Comparison of ENCODE assay signal across 5 mouse cellular contexts in the genomic region with DNA sequence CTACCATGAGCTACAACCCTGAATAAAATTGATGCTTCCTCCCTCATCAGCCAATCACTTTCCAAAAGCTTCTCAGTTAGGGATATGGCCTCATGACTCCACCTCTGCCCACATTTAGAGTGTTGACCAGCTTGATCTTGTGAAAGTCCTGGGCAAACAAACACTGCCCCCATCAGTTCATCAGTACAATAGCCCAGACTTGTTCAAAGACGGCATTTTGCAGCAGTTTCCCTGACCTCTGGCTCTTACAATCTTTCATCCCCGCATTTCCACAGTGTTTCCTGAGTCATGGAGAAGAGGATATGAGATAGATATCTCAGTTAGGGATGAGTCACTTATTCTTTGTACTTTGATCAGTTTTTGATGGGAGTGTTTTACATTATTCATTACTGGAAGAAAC.
DNase-seq lines count a peak whose midpoint lies in the region; TF ChIP-seq lines count a peak whose summit lies in the region.
"Not testable (repeated sequence)": the region's sequence is repeated elsewhere in the genome, so short reads cannot be mapped to it uniquely, and the experiment has no call there.

No protein-coding gene starts in this region.

- not testable (repeated sequence) for H3K79me2 ChIP-seq in CH12.LX (replicated peaks; ENCODE audit: control insufficient read depth, extremely low read depth, insufficient read depth, poor library complexity, severe bottlenecking); heart, adult 2 months (replicated peaks; ENCODE audit: control insufficient read depth, insufficient read depth, low read length)

- H3K36me3 ChIP-seq in CH12.LX (replicated peaks in 1 of 2; ENCODE audit: control insufficient read depth in 1 of 2, insufficient read depth in 1 of 2, low read length in 1 of 2); heart, adult 2 months (ENCODE audit: control insufficient read depth, insufficient read depth, low read length): not testable (repeated sequence)

- TF ChIP-seq EP300 in CH12.LX (IDR thresholded peaks at IDR 0.05; ENCODE audit: low read length); heart, adult 2 months (IDR thresholded peaks at IDR 0.05; ENCODE audit: insufficient read depth, low read depth, low read length): not testable (repeated sequence)

- TF ChIP-seq POLR2A in CH12.LX (IDR thresholded peaks at IDR 0.05; ENCODE audit: low read depth, low read length); heart, adult 2 months (IDR thresholded peaks at IDR 0.05; ENCODE audit: insufficient read depth, low read depth, low read length): not testable (repeated sequence)

- WGBS in heart, adult 2 months = 30% methylated on average over 2 of the region's 2 CpGs

- H3K4me3 ChIP-seq in CH12.LX (replicated peaks in 1 of 3; ENCODE audit: low read depth in 2 of 3, low read length in 2 of 3, poor library complexity in 1 of 3); heart, adult 2 months: not testable (repeated sequence)

- TF ChIP-seq CTCF in CH12.LX (conservative IDR thresholded peaks at IDR 0.05 in 1 of 2, IDR thresholded peaks at IDR 0.05 in 1 of 2; ENCODE audit: low read depth in 2 of 2, low read length in 2 of 2) = peak in 1 of 2 experiments; percentile 52; a peak in 2 of 4 replicates
- peak; percentile 42 for TF ChIP-seq CTCF in heart, adult 2 months (IDR thresholded peaks at IDR 0.05)

- not testable (repeated sequence) for H3K4me1 ChIP-seq in CH12.LX (ENCODE audit: control insufficient read depth in 1 of 2, insufficient read depth in 2 of 2); heart, adult 2 months (ENCODE audit: control insufficient read depth, insufficient read depth, low read length)

- not testable (repeated sequence) for H3K9me3 ChIP-seq in CH12.LX (replicated peaks; ENCODE audit: low read length)

- H3K27me3 ChIP-seq in CH12.LX (replicated peaks); heart, adult 2 months (ENCODE audit: control insufficient read depth, insufficient read depth, low read length): not testable (repeated sequence)

- in situ Hi-C loops in CH12.LX (cut with MboI; ENCODE audit: low pct_ligation_motif_present, low pct_unique_long_range_greater_than_20kb, low sequenced_read_pairs) = not testable (repeated sequence)

- not testable (repeated sequence) for H3K9ac ChIP-seq in CH12.LX (ENCODE audit: insufficient read depth, low read depth); heart, adult 2 months (ENCODE audit: low read depth, low read length)

- peak; percentile 36 for TF ChIP-seq RAD21 in CH12.LX (IDR thresholded peaks at IDR 0.05; ENCODE audit: low read depth, low read length)

- DNase-seq in CH12.LX (ENCODE audit: extremely low read depth); heart, adult 2 months: not testable (repeated sequence)
- peak; percentile 41 for DNase-seq in adrenal gland, adult 2 months
- DNase-seq in adrenal gland, postnatal 10 days = peak; percentile 1
- peak; percentile 0 for DNase-seq in brain, adult 2 months (ENCODE audit: low read depth, low spot score)

- intact Hi-C loops in heart, adult 2 months (cut with DNase I) = not testable (repeated sequence)

- not testable (repeated sequence) for H3K4me2 ChIP-seq in CH12.LX (ENCODE audit: insufficient read depth, low read depth, poor library complexity, severe bottlenecking)

- dilution Hi-C loops in CH12.LX (cut with MboI; ENCODE audit: extremely low pct_ligation_motif_present, extremely low pct_unique_long_range_greater_than_20kb, low sequenced_read_pairs) = not testable (repeated sequence)

- not testable (repeated sequence) for H3K27ac ChIP-seq in CH12.LX (ENCODE audit: insufficient read depth, low read depth); heart, adult 2 months

TF ChIP-seq in CH12.LX, 34 proteins besides CTCF, POLR2A, EP300 and RAD21:
- TF ChIP-seq SMC3 (IDR thresholded peaks at IDR 0.05; ENCODE audit: low read depth, low read length) = peak; percentile 27
